ENCODE assay signal across 9 mouse cellular contexts in the genomic region with DNA sequence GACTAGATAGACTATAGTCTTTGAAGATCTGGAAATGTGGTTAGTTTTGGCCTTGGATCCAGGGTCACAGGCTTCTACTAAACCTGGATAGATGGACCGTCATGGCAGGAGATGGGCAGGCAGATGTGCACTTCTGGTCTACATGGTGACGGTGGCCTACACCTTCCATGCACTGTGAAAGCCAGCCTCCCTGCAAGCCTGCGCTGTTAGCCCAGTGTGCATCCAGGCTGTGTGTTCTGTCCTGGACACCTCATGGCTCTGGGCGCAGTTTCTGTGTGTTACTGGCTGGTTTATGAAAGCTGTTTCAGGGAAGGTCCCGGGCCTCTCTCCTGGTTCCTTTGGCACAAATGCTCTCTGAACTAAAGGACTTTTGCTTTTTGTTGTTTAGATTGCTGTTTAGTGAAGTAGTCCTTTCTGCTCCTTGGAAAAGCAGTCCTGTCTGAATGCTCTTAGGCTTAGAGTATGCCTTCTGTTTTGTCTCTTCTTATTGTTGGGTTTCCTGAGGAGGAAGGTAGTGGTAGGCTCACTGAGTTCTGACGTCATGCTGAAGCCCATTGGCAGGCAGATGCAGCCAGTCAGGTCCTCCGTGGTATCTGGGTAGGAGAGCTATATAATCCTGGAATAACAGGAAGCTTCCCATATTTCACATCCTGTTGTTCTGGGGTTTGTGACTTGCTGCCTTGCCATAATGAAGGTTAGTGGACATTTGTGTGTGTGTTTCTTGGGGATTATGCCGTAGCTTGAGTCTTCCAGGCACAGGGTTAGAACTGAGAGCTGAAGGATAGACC. TPM values are rescaled to one million over a fixed set of nuclear protein-coding genes. Genes with fewer than 3 reads are reported as not detected.
DNase-seq lines count a peak whose midpoint lies in the region; ATAC-seq lines count a peak whose summit lies in the region.
"Had no signal": no experiment of that assay in that cellular context is flagged by ENCODE, and none has a peak within 500 bp of the region (broad histone marks: within the 10 kb centered on the region; RNA-seq: fewer than 3 reads in every experiment).

No protein-coding gene starts in this region.

- no peak overlapping the region for H3K9ac ChIP-seq in liver, embryonic 11.5 days (ENCODE audit: low read depth, low read length)

- DNase-seq in adrenal gland, adult 2 months = peak; percentile 18
- no peak for DNase-seq in adrenal gland, postnatal 4 days (ENCODE audit: low spot score in 2 of 2)
- DNase-seq in 416B (ENCODE audit: low read depth) = peak; percentile 84
- DNase-seq in heart, postnatal 10 days = peak; percentile 55 to 56
- DNase-seq in liver, embryonic 11.5 days (ENCODE audit: low spot score) = no peak
- no peak for DNase-seq in right cerebral cortex, adult 2 months (ENCODE audit: low spot score in 2 of 2)
- no peak for DNase-seq in layer of hippocampus, adult 9-10 months (ENCODE audit: low spot score)
- DNase-seq in T-cell, adult 2 months (ENCODE audit: low spot score) = no peak
- DNase-seq: adrenal gland, adult 8-10 months had no signal

- no peaks in the 10 kb centered on the region for H3K27me3 ChIP-seq in liver, embryonic 11.5 days (replicated peaks; ENCODE audit: control insufficient read depth, insufficient read depth, low read length)

- peak overlapping the region; percentile 1 for H3K4me2 ChIP-seq in liver, embryonic 11.5 days

- H3K27ac ChIP-seq in liver, embryonic 11.5 days (ENCODE audit: low read depth, low read length) = peak overlapping the region; percentile 39; the same call in 1 of the 2 replicates

- ATAC-seq in liver, embryonic 11.5 days (replicated peaks; ENCODE audit: low FRiP score) = no peak

- H3K4me1 ChIP-seq in liver, embryonic 11.5 days (replicated peaks; ENCODE audit: control insufficient read depth, insufficient read depth, low read length) = peaks cover 38% of the 10 kb centered on the region

- peak overlapping the region; percentile 2 for H3K4me3 ChIP-seq in liver, embryonic 11.5 days (ENCODE audit: low read depth, low read length)

- H3K36me3 ChIP-seq in liver, embryonic 11.5 days (ENCODE audit: control insufficient read depth, insufficient read depth, low read length) = peaks cover 6% of the 10 kb centered on the region

- no peaks in the 10 kb centered on the region for H3K9me3 ChIP-seq in liver, embryonic 11.5 days (ENCODE audit: control insufficient read depth, low read length)

- intact Hi-C loops in heart, postnatal 10 days (cut with DNase I) = loop anchor here (2.0 to 10.0 kb wide), 2 partner anchors 20 to 224 kb away; a partner anchor contains a TSS

- 77% methylated on average over 8 of the region's 8 CpGs for WGBS in liver, embryonic 11.5 days

RNA-seq across cellular contexts. Expression of a gene that starts 51.3 kb away (rescaled TPM):
- total RNA-seq in adrenal gland, adult 2 months (2021) = 10 to 100 TPM; 39.3 to 41.8 TPM
- polyA plus RNA-seq in adrenal gland, adult 2 months (2012; rRNA removed) = 22.2 and 29.9 TPM in 2 replicates
- 10 to 100 TPM; 72.8 to 74.1 TPM for total RNA-seq in adrenal gland, postnatal 4 days (2021)
- 100 to 1,000 TPM; 174 to 190 TPM for total RNA-seq in heart, postnatal 10 days (2021)
- 30.1 and 31.1 TPM in 2 replicates for polyA plus RNA-seq in liver, embryonic 11.5 days (2014; fragmentation: Nextera tagmentation; extraction: Ambion mirVana)

Comparison
In these comparisons a context has a peak if more than half of its experiments do, and no peak if none do; other contexts are left out.
1. DNase-seq: peak in adrenal gland, adult 2 months (single experiment), 416B (single experiment) and heart, postnatal 10 days (2 of 2); none in adrenal gland, postnatal 4 days (0 of 2), liver, embryonic 11.5 days (single experiment), right cerebral cortex, adult 2 months (0 of 2), layer of hippocampus, adult 9-10 months (single experiment) and T-cell, adult 2 months (single experiment).